Comparison of ENCODE assay signal across 20 mouse cellular contexts in genomic region chr4:41471384-41471689, GRCm38 (mm10). TPM values are rescaled to one million over a fixed set of nuclear protein-coding genes. Genes with fewer than 3 reads are reported as not detected.
A peak's percentile ranks its signal among the peaks of the same experiment; 100 is the strongest.
DNase-seq lines count a peak whose midpoint lies in the region; ATAC-seq lines count a peak whose summit lies in the region.
"Had no signal": no experiment of that assay in that cellular context is flagged by ENCODE, and none has a peak within 500 bp of the region (broad histone marks: within the 10 kb centered on the region; RNA-seq: fewer than 3 reads in every experiment).

No protein-coding gene starts in this region.

- no peak overlapping the region for H3K9ac ChIP-seq in midbrain, embryonic 15.5 days
- H3K9ac ChIP-seq in forebrain, embryonic 16.5 days (replicated peaks; ENCODE audit: low read depth, low read length), result no peak overlapping the region
- H3K9ac ChIP-seq in hindbrain, embryonic 16.5 days (ENCODE audit: low read depth, low read length), result no peak overlapping the region
- no peak overlapping the region for H3K9ac ChIP-seq in neural tube, embryonic 13.5 days

- no peak overlapping the region for H3K4me2 ChIP-seq in midbrain, embryonic 15.5 days
- H3K4me2 ChIP-seq in forebrain, embryonic 16.5 days (ENCODE audit: low read length), result peak overlapping the region; percentile 23; the same call in 1 of the 2 replicates
- no peak overlapping the region for H3K4me2 ChIP-seq in hindbrain, embryonic 16.5 days (ENCODE audit: low read length)
- H3K4me2 ChIP-seq in neural tube, embryonic 13.5 days, result no peak overlapping the region
- H3K4me2 ChIP-seq: liver, embryonic 11.5 days had no signal

- WGBS in midbrain, embryonic 10.5 days, result 84% methylated on average over 1 of the region's 1 CpGs
- WGBS in midbrain, embryonic 15.5 days, result 77% methylated on average over 1 of the region's 1 CpGs
- WGBS in forebrain, embryonic 16.5 days, result 81% methylated on average over 1 of the region's 1 CpGs
- 80% methylated on average over 1 of the region's 1 CpGs for WGBS in hindbrain, embryonic 16.5 days
- 85% methylated on average over 1 of the region's 1 CpGs for WGBS in neural tube, embryonic 13.5 days

- H3K9me3 ChIP-seq in midbrain, embryonic 10.5 days (replicated peaks), result no peaks in the 10 kb centered on the region
- no peaks in the 10 kb centered on the region for H3K9me3 ChIP-seq in midbrain, embryonic 15.5 days
- no peaks in the 10 kb centered on the region for H3K9me3 ChIP-seq in forebrain, embryonic 16.5 days (ENCODE audit: control insufficient read depth, low read length)
- H3K9me3 ChIP-seq in hindbrain, embryonic 16.5 days (ENCODE audit: control insufficient read depth, low read length), result no peaks in the 10 kb centered on the region
- no peaks in the 10 kb centered on the region for H3K9me3 ChIP-seq in neural tube, embryonic 13.5 days
- H3K9me3 ChIP-seq: G1E had no signal

- DNase-seq in midbrain, embryonic 10.5 days (ENCODE audit: low spot score), result no peak
- no peak for DNase-seq in yolk sac, embryonic 10.5 days (ENCODE audit: low spot score)
- DNase-seq in Muller cell, postnatal 12 days (ENCODE audit: inconsistent ontology term), result no peak
- DNase-seq: adrenal gland, adult 2 months; heart, postnatal 4 days; kidney, postnatal 10 days; lung, adult 2 months; right cerebral cortex, postnatal 4 days; thymus, postnatal 4 days had no signal

- ATAC-seq in midbrain, embryonic 15.5 days (replicated peaks), result no peak
- no peak for ATAC-seq in forebrain, embryonic 16.5 days
- ATAC-seq in hindbrain, embryonic 16.5 days, result no peak
- ATAC-seq in neural tube, embryonic 13.5 days (ENCODE audit: low read depth), result no peak
- ATAC-seq in erythroblast, adult 5-6 weeks (replicated peaks; ENCODE audit: low FRiP score, poor library complexity, severe bottlenecking), result no peak
- ATAC-seq: CD4-positive, CD25-positive, alpha-beta regulatory T cell, adult 4 months; intestine, postnatal 0 days had no signal

- no peaks in the 10 kb centered on the region for H3K27me3 ChIP-seq in midbrain, embryonic 10.5 days (ENCODE audit: low read depth, poor library complexity, severe bottlenecking)
- no peaks in the 10 kb centered on the region for H3K27me3 ChIP-seq in midbrain, embryonic 15.5 days (replicated peaks)
- H3K27me3 ChIP-seq in forebrain, embryonic 16.5 days (replicated peaks; ENCODE audit: control insufficient read depth, insufficient read depth, low read length), result no peaks in the 10 kb centered on the region
- no peaks in the 10 kb centered on the region for H3K27me3 ChIP-seq in hindbrain, embryonic 16.5 days (replicated peaks; ENCODE audit: control insufficient read depth, insufficient read depth, low read length)
- no peaks in the 10 kb centered on the region for H3K27me3 ChIP-seq in neural tube, embryonic 13.5 days

- peaks cover 24% of the 10 kb centered on the region for H3K4me1 ChIP-seq in midbrain, embryonic 10.5 days
- H3K4me1 ChIP-seq in midbrain, embryonic 15.5 days, result peaks cover 22% of the 10 kb centered on the region; the same call in 1 of the 2 replicates
- H3K4me1 ChIP-seq in forebrain, embryonic 16.5 days (replicated peaks; ENCODE audit: control insufficient read depth, insufficient read depth, low read length), result peaks cover 32% of the 10 kb centered on the region
- peaks cover 14% of the 10 kb centered on the region for H3K4me1 ChIP-seq in hindbrain, embryonic 16.5 days (ENCODE audit: control insufficient read depth, insufficient read depth, low read depth, low read length)
- H3K4me1 ChIP-seq in neural tube, embryonic 13.5 days (replicated peaks), result peaks cover 25% of the 10 kb centered on the region

- peak overlapping the region; percentile 70 for H3K27ac ChIP-seq in midbrain, embryonic 10.5 days (replicated peaks)
- no peak overlapping the region for H3K27ac ChIP-seq in midbrain, embryonic 15.5 days
- H3K27ac ChIP-seq in forebrain, embryonic 16.5 days (ENCODE audit: low read length), result peak overlapping the region; percentile 64
- H3K27ac ChIP-seq in hindbrain, embryonic 16.5 days (ENCODE audit: low read depth, low read length), result peak overlapping the region; percentile 14
- H3K27ac ChIP-seq in neural tube, embryonic 13.5 days (replicated peaks), result peak overlapping the region; percentile 64

- 0 out of 2 replicates have a peak, but pooled peaks cover 4% of the 10 kb centered on the region for H3K36me3 ChIP-seq in midbrain, embryonic 10.5 days
- H3K36me3 ChIP-seq in midbrain, embryonic 15.5 days (replicated peaks), result no peaks in the 10 kb centered on the region
- no peaks in the 10 kb centered on the region for H3K36me3 ChIP-seq in forebrain, embryonic 16.5 days (ENCODE audit: control insufficient read depth, insufficient read depth)
- H3K36me3 ChIP-seq in hindbrain, embryonic 16.5 days (ENCODE audit: control insufficient read depth, insufficient read depth, low read length), result no peaks in the 10 kb centered on the region
- no peaks in the 10 kb centered on the region for H3K36me3 ChIP-seq in neural tube, embryonic 13.5 days

- no peak overlapping the region for H3K4me3 ChIP-seq in midbrain, embryonic 10.5 days
- no peak overlapping the region for H3K4me3 ChIP-seq in midbrain, embryonic 15.5 days
- no peak overlapping the region for H3K4me3 ChIP-seq in forebrain, embryonic 16.5 days (replicated peaks; ENCODE audit: low read length)
- no peak overlapping the region for H3K4me3 ChIP-seq in hindbrain, embryonic 16.5 days (ENCODE audit: low read length)
- H3K4me3 ChIP-seq in neural tube, embryonic 13.5 days, result no peak overlapping the region
- H3K4me3 ChIP-seq: erythroblast, embryonic 14.5 days had no signal

RNA-seq across cellular contexts. Expression of gene Nudt2, which starts 6.4 kb away (rescaled TPM):
- 63.3 and 65.6 TPM in 2 replicates for polyA plus RNA-seq in midbrain, embryonic 10.5 days (2016; fragmentation: Nextera tagmentation; extraction: Ambion mirVana)
- polyA plus RNA-seq in midbrain, embryonic 15.5 days (2015; fragmentation: Nextera tagmentation; extraction: Ambion mirVana), result 65.1 and 66.3 TPM in 2 replicates
- polyA plus RNA-seq in forebrain, embryonic 16.5 days (2015; fragmentation: Nextera tagmentation; extraction: Ambion mirVana), result 68.2 and 71.7 TPM in 2 replicates
- polyA plus RNA-seq in hindbrain, embryonic 16.5 days (2015; fragmentation: Nextera tagmentation; extraction: Ambion mirVana), result 74.1 and 76.8 TPM in 2 replicates
- 57.0 and 62.7 TPM in 2 replicates for polyA plus RNA-seq in neural tube, embryonic 13.5 days (2015; fragmentation: Nextera tagmentation; extraction: Ambion mirVana)
- total RNA-seq in erythroblast, adult 5-6 weeks (2015; ENCODE audit: low replicate concordance), result 15.4 TPM in 1 of 2 replicates, not detected in the other
- total RNA-seq in erythroblast, adult 5-6 weeks (2017; ENCODE audit: low replicate concordance), result 6.6 and 9.9 TPM in 2 replicates

RNA-seq across cellular contexts. Expression of gene Kif24, which starts 6.7 kb away (rescaled TPM):
- 13.5 and 15.1 TPM in 2 replicates for polyA plus RNA-seq in midbrain, embryonic 10.5 days (2016; fragmentation: Nextera tagmentation; extraction: Ambion mirVana)
- polyA plus RNA-seq in midbrain, embryonic 15.5 days (2015; fragmentation: Nextera tagmentation; extraction: Ambion mirVana), result 3.0 and 3.3 TPM in 2 replicates
- 3.7 and 4.9 TPM in 2 replicates for polyA plus RNA-seq in forebrain, embryonic 16.5 days (2015; fragmentation: Nextera tagmentation; extraction: Ambion mirVana)
- 2.4 and 2.8 TPM in 2 replicates for polyA plus RNA-seq in hindbrain, embryonic 16.5 days (2015; fragmentation: Nextera tagmentation; extraction: Ambion mirVana)
- 2.3 and 2.8 TPM in 2 replicates for polyA plus RNA-seq in neural tube, embryonic 13.5 days (2015; fragmentation: Nextera tagmentation; extraction: Ambion mirVana)
- total RNA-seq in erythroblast, adult 5-6 weeks (2015; ENCODE audit: low replicate concordance), result 3.5 and 14.2 TPM in 2 replicates
- total RNA-seq in erythroblast, adult 5-6 weeks (2017; ENCODE audit: low replicate concordance), result 26.0 and 32.5 TPM in 2 replicates

RNA-seq across cellular contexts. Expression of gene AI464131, which starts 31.5 kb away (rescaled TPM):
- 7.3 and 9.2 TPM in 2 replicates for polyA plus RNA-seq in midbrain, embryonic 10.5 days (2016; fragmentation: Nextera tagmentation; extraction: Ambion mirVana)
- polyA plus RNA-seq in midbrain, embryonic 15.5 days (2015; fragmentation: Nextera tagmentation; extraction: Ambion mirVana), result 6.3 and 8.9 TPM in 2 replicates
- 2.8 and 3.4 TPM in 2 replicates for polyA plus RNA-seq in forebrain, embryonic 16.5 days (2015; fragmentation: Nextera tagmentation; extraction: Ambion mirVana)
- polyA plus RNA-seq in hindbrain, embryonic 16.5 days (2015; fragmentation: Nextera tagmentation; extraction: Ambion mirVana), result 18.4 and 19.5 TPM in 2 replicates
- polyA plus RNA-seq in neural tube, embryonic 13.5 days (2015; fragmentation: Nextera tagmentation; extraction: Ambion mirVana), result 5.7 and 6.5 TPM in 2 replicates
- total RNA-seq in erythroblast, adult 5-6 weeks (2015; ENCODE audit: low replicate concordance), result not detected in 2 replicates
- total RNA-seq in erythroblast, adult 5-6 weeks (2017; ENCODE audit: low replicate concordance), result not detected in 2 replicates
- total RNA-seq: granulocyte monocyte progenitor cell, adult 5-6 weeks had no signal
- polyA plus RNA-seq: CD4-positive, CD25-positive, alpha-beta regulatory T cell, adult 4 months; erythroblast, embryonic 14.5 days had no signal

RNA-seq across cellular contexts. Expression of gene 1110017D15Rik, which starts 45.8 kb away (rescaled TPM):
- polyA plus RNA-seq in midbrain, embryonic 10.5 days (2016; fragmentation: Nextera tagmentation; extraction: Ambion mirVana), result 3.4 and 4.2 TPM in 2 replicates
- polyA plus RNA-seq in midbrain, embryonic 15.5 days (2015; fragmentation: Nextera tagmentation; extraction: Ambion mirVana), result 13.8 and 15.5 TPM in 2 replicates
- 8.8 and 11.1 TPM in 2 replicates for polyA plus RNA-seq in forebrain, embryonic 16.5 days (2015; fragmentation: Nextera tagmentation; extraction: Ambion mirVana)
- polyA plus RNA-seq in hindbrain, embryonic 16.5 days (2015; fragmentation: Nextera tagmentation; extraction: Ambion mirVana), result 17.9 and 21.7 TPM in 2 replicates
- 6.8 and 8.7 TPM in 2 replicates for polyA plus RNA-seq in neural tube, embryonic 13.5 days (2015; fragmentation: Nextera tagmentation; extraction: Ambion mirVana)
- not detected in 2 replicates for total RNA-seq in erythroblast, adult 5-6 weeks (2015; ENCODE audit: low replicate concordance)
- not detected in 2 replicates for total RNA-seq in erythroblast, adult 5-6 weeks (2017; ENCODE audit: low replicate concordance)
- total RNA-seq: granulocyte monocyte progenitor cell, adult 5-6 weeks; heart, postnatal 4 days had no signal
- polyA plus RNA-seq: CD4-positive, CD25-positive, alpha-beta regulatory T cell, adult 4 months; erythroblast, embryonic 14.5 days had no signal
